Mouse (Mus musculus) E14TG2a.4 (cell line): ENCODE measurements around the gene Olfr1058.

Source experiments
- H3K27me3 ChIP-seq: 2 replicates; pipeline ENCODE4 v1.6.1; 2014; ENCODE audit warnings: low read length, control low read depth; ENCODE audit not compliant: insufficient read depth
- H3K36me3 ChIP-seq: 2 replicates; pipeline ENCODE4 v1.6.1; 2014; ENCODE audit warnings: low read length, control low read depth; ENCODE audit not compliant: insufficient read depth
- H3K4me1 ChIP-seq: replicated peaks from 2 replicates; pipeline ENCODE4 v1.6.1; 2014; ENCODE audit warnings: low read depth, low read length, control low read depth
- H3K4me3 ChIP-seq: replicated peaks from 2 replicates; pipeline ENCODE4 v1.5.1; 2014; ENCODE audit warnings: mild to moderate bottlenecking, low read length
- H3K9me3 ChIP-seq: 2 replicates; pipeline ENCODE4 v1.6.1; 2014; ENCODE audit warnings: low read length, control low read depth
- CTCF ChIP-seq: conservative IDR thresholded peaks from 2 replicates; pipeline ENCODE4 v1.5.1; 2014; ENCODE audit warnings: low read length
- NANOG ChIP-seq: IDR thresholded peaks from 2 replicates; pipeline ENCODE4 v1.6.1; 2014; ENCODE audit warnings: borderline replicate concordance, low read length, mixed read lengths
- POU5F1 ChIP-seq: IDR thresholded peaks from 2 replicates; pipeline ENCODE4 v1.6.1; 2014; ENCODE audit warnings: low read length, borderline replicate concordance

The Olfr1058 gene

GRCm38 (mm10) chr2:86335333-86335732 is 53.0 kb downstream of the Olfr1058 start, which contains the start of gene Olfr1054:
Olfr1054 (minus strand) TSS chr2:86335433.
- no peaks in the 10 kb centered on the region for H3K27me3 ChIP-seq
- no peaks in the 10 kb centered on the region for H3K36me3 ChIP-seq
- TF ChIP-seq NANOG: no peak
- no peak for TF ChIP-seq POU5F1
- TF ChIP-seq CTCF: no peak
- peaks cover 12% of the 10 kb centered on the region; the same call in 1 of the 2 replicates for H3K9me3 ChIP-seq
- H3K4me3 ChIP-seq: no peak within 1 kb of the TSS
- no peaks in the 10 kb centered on the region for H3K4me1 ChIP-seq
